Mouse (Mus musculus) CH12.LX (cell line): ENCODE results near the gene Snx4. TPM values are rescaled to one million over a fixed set of nuclear protein-coding genes. Genes with fewer than 3 reads are reported as not detected.

ENCODE experiments used
- DNase-seq: peaks from one replicate; pipeline ENCODE4 v3.0.0-alpha.2; 2013; ENCODE audit errors: extremely low read depth
- H3K27ac ChIP-seq: 2 replicates; pipeline ENCODE4 v1.5.1; 2012; ENCODE audit warnings: low read depth, mild to moderate bottlenecking, control low read depth, moderate library complexity; ENCODE audit not compliant: insufficient read depth
- H3K27me3 ChIP-seq: replicated peaks from 2 replicates; pipeline ENCODE3; 2012; ENCODE audit warnings: inconsistent platforms
- H3K36me3 ChIP-seq, 2 experiments: replicated peaks in 1 of 2; 2 replicates each; pipeline versions ENCODE3 to v1.6.1; 2012; ENCODE audit warnings: inconsistent platforms in 1 of 2, low read length in 1 of 2, mild to moderate bottlenecking in 1 of 2, mixed read lengths in 1 of 2, moderate library complexity in 1 of 2; ENCODE audit not compliant: control insufficient read depth in 1 of 2, insufficient read depth in 1 of 2
- H3K4me1 ChIP-seq, 2 experiments: 2 replicates each; pipeline ENCODE4 v1.6.1; 2012; ENCODE audit warnings: inconsistent platforms in 1 of 2, moderate library complexity in 1 of 2; ENCODE audit not compliant: insufficient read depth in 2 of 2, control insufficient read depth in 1 of 2
- H3K4me2 ChIP-seq: 2 replicates; pipeline ENCODE4 v1.6.1; 2012; ENCODE audit warnings: low read depth, mild to moderate bottlenecking, control low read depth; ENCODE audit not compliant: poor library complexity, insufficient read depth, severe bottlenecking
- H3K4me3 ChIP-seq, 3 experiments: fragments of 150-350 bp in 1 of 3; sonication (generic) in 1 of 3; replicated peaks in 1 of 3; 2 replicates each; pipeline versions ENCODE3 to v1.5.1; 2011 to 2012; ENCODE audit warnings: low read depth in 2 of 3, low read length in 2 of 3, mild to moderate bottlenecking in 2 of 3, moderate library complexity in 2 of 3, control low read depth in 1 of 3, improper control_type of control experiment in 1 of 3, inconsistent platforms in 1 of 3, mixed read lengths in 1 of 3; ENCODE audit not compliant: poor library complexity in 1 of 3
- H3K79me2 ChIP-seq: replicated peaks from 2 replicates; pipeline ENCODE4 v1.6.1; 2012; ENCODE audit warnings: mild to moderate bottlenecking, moderate library complexity; ENCODE audit not compliant: control insufficient read depth, poor library complexity, insufficient read depth, severe bottlenecking; ENCODE audit errors: extremely low read depth
- H3K9ac ChIP-seq: 2 replicates; pipeline ENCODE4 v1.6.1; 2012; ENCODE audit warnings: low read depth, mild to moderate bottlenecking, control low read depth, moderate library complexity; ENCODE audit not compliant: insufficient read depth
- H3K9me3 ChIP-seq: replicated peaks from 2 replicates; pipeline ENCODE3; 2012; ENCODE audit warnings: low read length, inconsistent platforms, mixed read lengths
- CHD2 ChIP-seq: IDR thresholded peaks from 2 replicates; pipeline ENCODE4 v1.6.1; 2011; ENCODE audit warnings: low read length, improper control_type of control experiment
- CTCF ChIP-seq, 2 experiments: IDR thresholded peaks in 1 of 2; conservative IDR thresholded peaks in 1 of 2; 2 replicates each; pipeline ENCODE4 v1.5.1; 2011 to 2012; ENCODE audit warnings: low read depth in 2 of 2, low read length in 2 of 2, improper control_type of control experiment in 1 of 2, inconsistent platforms in 1 of 2, mild to moderate bottlenecking in 1 of 2, moderate library complexity in 1 of 2
- ELF1 ChIP-seq: IDR thresholded peaks from 2 replicates; pipeline ENCODE4 v1.6.1; 2014; ENCODE audit warnings: low read depth, mild to moderate bottlenecking, inconsistent platforms, low read length, improper control_type of control experiment
- EP300 ChIP-seq: IDR thresholded peaks from 2 replicates; pipeline ENCODE4 v1.6.1; 2011; ENCODE audit warnings: low read length, improper control_type of control experiment
- ETS1 ChIP-seq: conservative IDR thresholded peaks from 2 replicates; pipeline ENCODE4 v1.6.1; 2012; ENCODE audit warnings: low read depth, mild to moderate bottlenecking, inconsistent platforms, low read length, improper control_type of control experiment, moderate library complexity
- HCFC1 ChIP-seq: IDR thresholded peaks from 2 replicates; pipeline ENCODE4 v1.6.1; 2012; ENCODE audit warnings: low read depth, mild to moderate bottlenecking, inconsistent platforms, low read length, improper control_type of control experiment
- JUN ChIP-seq: IDR thresholded peaks from 2 replicates; pipeline ENCODE4 v1.6.1; 2011; ENCODE audit warnings: low read depth, mild to moderate bottlenecking, low read length, improper control_type of control experiment, moderate library complexity; ENCODE audit not compliant: insufficient read depth
- JUND ChIP-seq: conservative IDR thresholded peaks from 2 replicates; pipeline ENCODE4 v1.6.1; 2011; ENCODE audit warnings: low read depth, low read length, improper control_type of control experiment
- KAT2A ChIP-seq: IDR thresholded peaks from 2 replicates; pipeline ENCODE4 v1.6.1; 2012; ENCODE audit warnings: low read length, improper control_type of control experiment, inconsistent platforms; ENCODE audit not compliant: insufficient replicate concordance
- MAZ ChIP-seq: IDR thresholded peaks from 2 replicates; pipeline ENCODE4 v1.6.1; 2012; ENCODE audit warnings: low read depth, mild to moderate bottlenecking, inconsistent platforms, low read length, improper control_type of control experiment, moderate library complexity
- MEF2A ChIP-seq: IDR thresholded peaks from 2 replicates; pipeline ENCODE4 v1.6.1; 2014; ENCODE audit warnings: low read depth, mild to moderate bottlenecking, inconsistent platforms, low read length, improper control_type of control experiment, borderline replicate concordance
- MXI1 ChIP-seq: IDR thresholded peaks from 2 replicates; pipeline ENCODE4 v1.6.1; 2011; ENCODE audit warnings: mild to moderate bottlenecking, low read depth, low read length, improper control_type of control experiment
- NELFE ChIP-seq: IDR thresholded peaks from 2 replicates; pipeline ENCODE4 v1.6.1; 2011; ENCODE audit warnings: low read depth, low read length, improper control_type of control experiment
- POLR2AphosphoS2 ChIP-seq: IDR thresholded peaks from 2 replicates; pipeline ENCODE4 v1.6.1; 2011; ENCODE audit warnings: low read depth, low read length, improper control_type of control experiment
- RAD21 ChIP-seq: IDR thresholded peaks from 2 replicates; pipeline ENCODE4 v1.6.1; 2011; ENCODE audit warnings: low read depth, mild to moderate bottlenecking, low read length, improper control_type of control experiment, moderate library complexity
- TCF12 ChIP-seq: IDR thresholded peaks from 2 replicates; pipeline ENCODE4 v1.6.1; 2014; ENCODE audit warnings: low read depth, mild to moderate bottlenecking, inconsistent platforms, low read length, improper control_type of control experiment
- UBTF ChIP-seq: IDR thresholded peaks from 2 replicates; pipeline ENCODE4 v1.6.1; 2012; ENCODE audit warnings: low read depth, mild to moderate bottlenecking, inconsistent platforms, low read length, improper control_type of control experiment, moderate library complexity
- ZMIZ1 ChIP-seq: IDR thresholded peaks from 2 replicates; pipeline ENCODE4 v1.6.1; 2012; ENCODE audit warnings: low read depth, mild to moderate bottlenecking, inconsistent platforms, low read length, improper control_type of control experiment
- ZNF384 ChIP-seq: IDR thresholded peaks from 2 replicates; pipeline ENCODE4 v1.6.1; 2012; ENCODE audit warnings: low read depth, low read length, improper control_type of control experiment, inconsistent platforms
- dilution Hi-C: fragments of 300-500 bp; cut with MboI; formaldehyde crosslinking; loops from 2 replicates; pipeline ENCODE4 v1.14.3; 2020; ENCODE audit warnings: low sequenced_read_pairs; ENCODE audit not compliant: extremely low pct_unique_long_range_greater_than_20kb, extremely low pct_ligation_motif_present
- in situ Hi-C: fragments of 300-500 bp; cut with MboI; formaldehyde crosslinking; loops from 3 replicates; pipeline ENCODE4 v1.14.3; 2019; ENCODE audit warnings: low sequenced_read_pairs, low pct_ligation_motif_present, low pct_unique_long_range_greater_than_20kb, mixed read lengths
- polyA plus RNA-seq: library from polyadenylated mRNA; unstranded; fragments of >175 nt; gene quantifications from 2 replicates; pipeline ENCODE4 v1.2.1, GENCODE M21; 2012; ENCODE audit warnings: low read depth; ENCODE audit not compliant: insufficient read length
- total RNA-seq, 2 experiments: library from RNA; depleted of rRNA; stranded (reverse); fragments of 300-350 nt in 1 of 2; fragments of >200 nt in 1 of 2; gene quantifications; 2 replicates each; pipeline ENCODE4 v1.2.3; 2012 to 2014

Snx4 gene
- total and polyA plus RNA-seq, 3 experiments = 77.9 to 168 (median 105) TPM

DNA sequence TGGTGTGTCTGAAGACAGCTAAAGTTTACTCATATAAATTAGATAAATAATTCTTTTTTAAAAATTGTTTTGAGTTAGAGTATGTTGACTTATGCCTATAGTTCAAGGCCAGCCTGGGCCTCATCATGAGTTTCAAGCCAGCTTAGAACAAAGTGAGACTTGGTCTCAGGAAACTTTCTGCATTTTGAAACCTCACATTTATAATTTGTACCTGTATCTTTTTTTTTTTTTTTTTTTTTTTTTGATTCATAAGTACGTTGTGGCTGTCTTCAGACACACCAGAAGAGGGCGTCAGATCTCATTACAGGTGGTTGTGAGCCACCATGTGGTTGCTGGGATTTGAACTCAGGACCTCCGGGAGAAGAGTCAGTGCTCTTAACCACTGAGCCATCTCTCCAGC is 8.6 kb downstream of the Snx4 start:
- no peaks in the 10 kb centered on the region for H3K27me3 ChIP-seq
- no peak for DNase-seq
- no peaks in the 10 kb centered on the region for H3K9me3 ChIP-seq
- H3K79me2 ChIP-seq = peaks cover 38% of the 10 kb centered on the region
- no peak overlapping the region for H3K4me3 ChIP-seq
- in situ Hi-C loops = no loop called here
- no peak overlapping the region for H3K9ac ChIP-seq
- peaks cover 4 to 28% of the 10 kb centered on the region in 2 experiments; a peak in 3 of 4 replicates for H3K4me1 ChIP-seq
- H3K36me3 ChIP-seq = peaks cover 7 to 62% of the 10 kb centered on the region in 2 experiments
- dilution Hi-C loops = no loop called here
- no peak overlapping the region for H3K27ac ChIP-seq
- TF ChIP-seq JUN (no peak), JUND (no peak), CTCF (conservative IDR thresholded peaks at IDR 0.05 in 1 of 2, IDR thresholded peaks at IDR 0.05 in 1 of 2; ENCODE audit: low read depth in 2 of 2, low read length in 2 of 2) (0 out of 4 replicates have a peak, but pooled peaks of 1 of the 2 experiments have one; percentile 2), UBTF (no peak), ZNF384 (peak; percentile 51; the same call in 1 of the 2 replicates), ELF1 (no peak), MAZ (no peak), ZMIZ1 (no peak)
- H3K4me2 ChIP-seq = no peak overlapping the region

- no peak overlapping the region for H3K4me2 ChIP-seq
- peaks cover 35% of the 10 kb centered on the region for H3K79me2 ChIP-seq
- DNase-seq = no peak
- dilution Hi-C loops = no loop called here
- TF ChIP-seq NELFE (no peak), MEF2A (no peak), MXI1 (no peak), POLR2AphosphoS2 (no peak), JUND (no peak), RAD21 (no peak), ETS1 (no peak), KAT2A (no peak), HCFC1 (no peak), EP300 (no peak), CTCF (conservative IDR thresholded peaks at IDR 0.05 in 1 of 2, IDR thresholded peaks at IDR 0.05 in 1 of 2; ENCODE audit: low read depth in 2 of 2, low read length in 2 of 2) (no peak), TCF12 (no peak), UBTF (no peak), CHD2 (no peak)
- TF ChIP-seq, all 38 proteins: peak for 0
- in situ Hi-C loops = no loop called here
- peaks cover 16 to 68% of the 10 kb centered on the region in 2 experiments for H3K36me3 ChIP-seq
- no peaks in the 10 kb centered on the region for H3K9me3 ChIP-seq
- H3K9ac ChIP-seq = no peak overlapping the region
- H3K27me3 ChIP-seq = no peaks in the 10 kb centered on the region
- H3K4me1 ChIP-seq = peaks cover 4 to 25% of the 10 kb centered on the region in 2 experiments; a peak in 3 of 4 replicates
- H3K27ac ChIP-seq = no peak overlapping the region
- no peak overlapping the region for H3K4me3 ChIP-seq
These were observed 9.6 kb downstream of the Snx4 start for GRCm38 (mm10) chr16:33260825-33261224.
